11 mouse cellular contexts compared by ENCODE assay signal in genomic region chr1:73953317-73954014, GRCm38 (mm10).
"Had no signal": no experiment of that assay in that cellular context is flagged by ENCODE, and none has a peak within 500 bp of the region (broad histone marks: within the 10 kb centered on the region; RNA-seq: fewer than 3 reads in every experiment).

No protein-coding gene starts in this region.

- DNase-seq: kidney, adult 8-10 months; layer of hippocampus, adult 9-11 months; layer of hippocampus, postnatal 36 days; right cerebral cortex, postnatal 14 days; thymus, adult 18-20 months; thymus, postnatal 14 days had no signal

- H3K4me2 ChIP-seq: limb, embryonic 15.5 days; liver, embryonic 12.5 days; lung, embryonic 15.5 days; midbrain, embryonic 13.5 days; neural tube, embryonic 13.5 days had no signal

- ATAC-seq: liver, embryonic 12.5 days; midbrain, embryonic 13.5 days had no signal

- H3K9me3 ChIP-seq: limb, embryonic 15.5 days; liver, embryonic 12.5 days; lung, embryonic 15.5 days; midbrain, embryonic 13.5 days; neural tube, embryonic 13.5 days had no signal

- H3K4me3 ChIP-seq: limb, embryonic 15.5 days; liver, embryonic 12.5 days; lung, embryonic 15.5 days; midbrain, embryonic 13.5 days; neural tube, embryonic 13.5 days had no signal

- H3K27ac ChIP-seq: liver, embryonic 12.5 days; lung, embryonic 15.5 days; midbrain, embryonic 13.5 days; neural tube, embryonic 13.5 days had no signal

- H3K9ac ChIP-seq: limb, embryonic 15.5 days; liver, embryonic 12.5 days; lung, embryonic 15.5 days; midbrain, embryonic 13.5 days; neural tube, embryonic 13.5 days had no signal

- H3K27me3 ChIP-seq: limb, embryonic 15.5 days; liver, embryonic 12.5 days; lung, embryonic 15.5 days; midbrain, embryonic 13.5 days; neural tube, embryonic 13.5 days had no signal
